Mouse (Mus musculus): ENCODE data around the gene Ctxn1.

GRCm38 (mm10) chr8:4250306-4250970, 8.6 kb downstream of the Ctxn1 start:
- TF ChIP-seq CTCF (IDR thresholded peaks at IDR 0.05; ENCODE audit: low read depth, low read length) (no peak), GATA1 (IDR thresholded peaks at IDR 0.05; ENCODE audit: borderline replicate concordance, low read length) (no peak)

Measured in G1E (cell line).